Mouse (Mus musculus) right cerebral cortex, postnatal 36 days (tissue): ENCODE measurements around the gene Prrc2a.

ENCODE experiments used
- DNase-seq, 2 experiments: peaks; one replicate each; pipeline ENCODE4 v3.0.0; 2022; ENCODE audit warnings: low spot score in 2 of 2, mixed read lengths in 1 of 2

Gene Prrc2a

GRCm38 (mm10) chr17:35103221-35103690 lies 61.4 kb downstream of the Prrc2a start:
- DNase-seq: no peak

- no peak for DNase-seq
Observed at GRCm38 (mm10) chr17:35102299-35102698, 62.4 kb downstream of the Prrc2a start.

- no peak for DNase-seq
Observed at GRCm38 (mm10) chr17:35101161-35101560, 63.5 kb downstream of the Prrc2a start.

- DNase-seq: no peak
Observed at GRCm38 (mm10) chr17:35100196-35100765, 64.4 kb downstream of the Prrc2a start.
